Mouse (Mus musculus): ENCODE measurements around the gene Cstf1. TPM values are rescaled to one million over a fixed set of nuclear protein-coding genes. Genes with fewer than 3 reads are reported as not detected.

The Cstf1 gene
- 49.2 and 58.7 TPM in 2 replicates for polyA plus RNA-seq (2012; rRNA removed)

GRCm38 (mm10) chr2:172370411-172371223 is at the start of gene Cstf1, which contains the start of gene Aurka:
Gene Cstf1 (plus strand): TSS chr2:172370681.
Gene Aurka (minus strand): TSS chr2:172370535.

GRCm38 (mm10) chr2:172345258-172345738 is 25.2 kb upstream of the Cstf1 start, which contains the start of gene Fam210b:
Gene Fam210b (plus strand): TSS chr2:172345565.

GRCm38 (mm10) chr2:172393391-172394051 is 23.0 kb downstream of the Cstf1 start, which contains the start of gene Cass4:
Gene Cass4 (plus strand): TSS chr2:172393794.

Other genes with a start within 250 kb of the Cstf1 start
- not detected in 2 replicates for gene Mc3r, start 122.2 kb upstream of the Cstf1 start, polyA plus RNA-seq (2012; rRNA removed)
- gene Fam210b, start 25.1 kb upstream of the Cstf1 start, polyA plus RNA-seq (2012; rRNA removed) = 19.1 and 22.1 TPM in 2 replicates
- gene Aurka, start 146 bp upstream of the Cstf1 start, polyA plus RNA-seq (2012; rRNA removed) = 9.4 and 15.1 TPM in 2 replicates
- gene Cass4, start 23.1 kb downstream of the Cstf1 start, polyA plus RNA-seq (2012; rRNA removed) = 0.38 and 0.39 TPM in 2 replicates
- gene Rtf2, start 69.9 kb downstream of the Cstf1 start, polyA plus RNA-seq (2012; rRNA removed) = 37.0 and 43.0 TPM in 2 replicates
- gene Gcnt7, start 87.9 kb downstream of the Cstf1 start, polyA plus RNA-seq (2012; rRNA removed) = not detected in 2 replicates
- 0.26 TPM in 1 of 2 replicates, not detected in the other for gene Fam209, start 101.8 kb downstream of the Cstf1 start, polyA plus RNA-seq (2012; rRNA removed)
- 1.6 TPM in 2 replicates for gene Tfap2c, start 178.9 kb downstream of the Cstf1 start, polyA plus RNA-seq (2012; rRNA removed)